Mouse (Mus musculus) limb, embryonic 11.5 days (tissue): ENCODE results near the gene Armt1. TPM values are rescaled to one million over a fixed set of nuclear protein-coding genes. Genes with fewer than 3 reads are reported as not detected.
"Not testable (repeated sequence)": the region's sequence is repeated elsewhere in the genome, so short reads cannot be mapped to it uniquely, and the experiment has no call there.

Experiments
- ATAC-seq: fragments of 200-750 bp; cut with Nextera tagmentation; 2 replicates; pipeline ENCODE4 v1.8.0; 2017; ENCODE audit warnings: low read depth; ENCODE audit not compliant: insufficient number of reproducible peaks, low FRiP score, low TSS enrichment
- DNase-seq: peaks from one replicate; pipeline ENCODE4 v3.0.0-alpha.2; 2015; ENCODE audit warnings: low spot score
- H3K27ac ChIP-seq: fragments of 300-500 bp; sonication (generic); replicated peaks from 2 replicates; pipeline ENCODE4 v1.5.1; 2014; ENCODE audit warnings: low read depth, mild to moderate bottlenecking, low read length
- H3K27me3 ChIP-seq: fragments of 300-500 bp; sonication (generic); 2 replicates; pipeline ENCODE4 v1.6.1; 2014; ENCODE audit warnings: mild to moderate bottlenecking, low read length, mixed read lengths; ENCODE audit not compliant: control insufficient read depth, insufficient read depth
- H3K36me3 ChIP-seq: fragments of 300-500 bp; sonication (generic); 2 replicates; pipeline ENCODE4 v1.6.1; 2014; ENCODE audit warnings: mild to moderate bottlenecking, low read length, moderate library complexity, mixed read lengths; ENCODE audit not compliant: control insufficient read depth, insufficient read depth
- H3K4me1 ChIP-seq: fragments of 300-500 bp; sonication (generic); 2 replicates; pipeline ENCODE4 v1.6.1; 2014; ENCODE audit warnings: low read length, mixed read lengths; ENCODE audit not compliant: control insufficient read depth, insufficient read depth
- H3K4me2 ChIP-seq: fragments of 300-500 bp; sonication (generic); 2 replicates; pipeline ENCODE4 v1.6.1; 2014; ENCODE audit warnings: low read depth, mild to moderate bottlenecking, moderate library complexity; ENCODE audit not compliant: severe bottlenecking
- H3K4me3 ChIP-seq: fragments of 300-500 bp; sonication (generic); 2 replicates; pipeline ENCODE4 v1.5.1; 2014; ENCODE audit warnings: low read depth, low read length
- H3K9ac ChIP-seq: fragments of 300-500 bp; sonication (generic); 2 replicates; pipeline ENCODE4 v1.6.1; 2014; ENCODE audit warnings: mild to moderate bottlenecking, low read length
- H3K9me3 ChIP-seq: fragments of 300-500 bp; sonication (generic); 2 replicates; pipeline ENCODE4 v1.6.1; 2016; ENCODE audit warnings: low read length; ENCODE audit not compliant: control insufficient read depth
- WGBS: fragments of 180-500 bp; shearing (Covaris S2); extraction: QIAGEN DNeasy Blood & Tissue Kit; methylation state at CpG from one replicate; pipeline ENCODE4 v1.1.7; 2014; 5-methylcytosine and 5-hydroxymethylcytosine counted together
- polyA plus RNA-seq: library from polyadenylated mRNA; unstranded; fragments of >200 nt; fragmentation: Nextera tagmentation; extraction: Ambion mirVana; gene quantifications from 2 replicates; pipeline ENCODE4 v1.2.1, GENCODE M21; 2014

Armt1 gene
- polyA plus RNA-seq, 1 experiment from 2014 or later, result 29.8 TPM

DNA sequence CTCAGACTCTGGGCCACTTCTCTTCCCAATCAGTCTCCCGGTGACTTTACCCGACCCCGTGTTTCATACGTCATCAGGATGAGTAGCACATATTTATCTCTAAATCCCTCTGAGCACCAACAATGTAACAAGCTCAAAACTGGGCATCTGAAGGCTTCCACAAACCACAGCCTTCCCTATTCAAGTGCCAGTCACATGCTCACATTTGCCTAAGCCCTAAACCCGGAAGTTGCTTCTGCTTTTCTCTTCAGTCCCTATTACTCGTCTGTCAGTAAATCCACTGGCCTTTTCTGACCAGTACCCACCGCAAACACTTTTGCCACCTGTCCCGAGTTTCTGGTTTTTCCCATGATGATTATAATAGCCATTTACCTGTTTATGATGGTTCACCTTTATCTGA is 1.9 kb upstream of the Armt1 start:
- Histone ChIP-seq H3K4me1 (0 out of 2 replicates have a peak, but pooled peaks cover 2% of the 10 kb centered on the region), H3K27ac (no peak overlapping the region), H3K27me3 (no peaks in the 10 kb centered on the region), H3K4me2 (no peak overlapping the region), H3K36me3 (no peaks in the 10 kb centered on the region; the same call in 1 of the 2 replicates), H3K9ac (no peak overlapping the region), H3K4me3 (no peak overlapping the region), H3K9me3 (no peaks in the 10 kb centered on the region)
- DNase-seq (no peak), ATAC-seq (no peak)
- 90% methylated on average over 8 of the region's 8 CpGs for WGBS

DNA sequence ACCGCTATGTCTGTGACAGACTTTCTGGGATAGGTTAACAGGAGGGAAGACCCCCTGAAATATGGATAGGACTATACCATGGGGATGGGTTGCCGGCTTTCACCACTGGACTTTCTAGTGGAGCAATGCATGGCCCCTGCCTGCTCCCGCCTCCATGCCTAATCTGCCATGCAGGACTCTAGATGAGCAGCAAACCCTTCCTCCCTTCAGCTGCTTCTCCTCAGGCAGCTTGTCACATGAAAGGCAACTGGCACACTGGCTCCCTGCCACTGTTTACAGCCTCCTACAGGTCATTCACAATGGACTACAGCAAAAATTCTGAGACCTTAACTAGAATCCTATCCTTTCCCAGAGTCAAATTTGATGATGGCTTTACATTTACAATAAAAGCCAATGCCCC is 1.4 kb upstream of the Armt1 start:
- Histone ChIP-seq H3K4me1 (0 out of 2 replicates have a peak, but pooled peaks cover 2% of the 10 kb centered on the region), H3K9ac (no peak overlapping the region), H3K27ac (no peak overlapping the region), H3K4me2 (peak overlapping the region; percentile 64; the same call in 1 of the 2 replicates), H3K27me3 (no peaks in the 10 kb centered on the region), H3K9me3 (no peaks in the 10 kb centered on the region), H3K4me3 (no peak overlapping the region), H3K36me3 (no peaks in the 10 kb centered on the region; the same call in 1 of the 2 replicates)
- WGBS, result 93% methylated on average over 3 of the region's 3 CpGs
- no peak for ATAC-seq
- no peak for DNase-seq

DNA sequence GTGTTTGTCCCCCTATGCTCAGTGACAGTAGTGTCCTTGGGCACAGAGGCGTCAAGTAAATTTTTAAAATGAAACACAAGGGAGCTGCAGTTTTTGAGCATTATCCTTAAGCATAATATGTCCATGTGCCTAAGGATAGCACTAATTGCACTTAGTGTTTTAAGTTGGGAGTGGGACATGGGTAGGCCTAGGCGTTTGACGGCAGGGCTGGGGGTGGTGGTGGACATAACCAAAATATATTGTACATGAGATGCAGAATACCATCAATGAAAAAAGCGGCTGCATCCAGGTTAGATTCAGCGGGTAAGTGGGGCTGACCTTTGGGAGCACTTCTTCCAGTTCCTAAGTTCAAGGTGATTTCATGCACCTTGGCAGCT is 533 bp upstream of the Armt1 start:
- Histone ChIP-seq H3K27ac (no peak overlapping the region), H3K4me3 (peak overlapping the region; percentile 49), H3K4me1 (0 out of 2 replicates have a peak, but pooled peaks cover 2% of the 10 kb centered on the region), H3K4me2 (peak overlapping the region; percentile 64), H3K27me3 (no peaks in the 10 kb centered on the region), H3K36me3 (no peaks in the 10 kb centered on the region; the same call in 1 of the 2 replicates), H3K9ac (peak overlapping the region; percentile 57), H3K9me3 (no peaks in the 10 kb centered on the region)
- DNase-seq (no peak), ATAC-seq (peak; percentile 10; the same call in 1 of the 2 replicates)
- WGBS, result 11% methylated on average over 5 of the region's 5 CpGs

DNA sequence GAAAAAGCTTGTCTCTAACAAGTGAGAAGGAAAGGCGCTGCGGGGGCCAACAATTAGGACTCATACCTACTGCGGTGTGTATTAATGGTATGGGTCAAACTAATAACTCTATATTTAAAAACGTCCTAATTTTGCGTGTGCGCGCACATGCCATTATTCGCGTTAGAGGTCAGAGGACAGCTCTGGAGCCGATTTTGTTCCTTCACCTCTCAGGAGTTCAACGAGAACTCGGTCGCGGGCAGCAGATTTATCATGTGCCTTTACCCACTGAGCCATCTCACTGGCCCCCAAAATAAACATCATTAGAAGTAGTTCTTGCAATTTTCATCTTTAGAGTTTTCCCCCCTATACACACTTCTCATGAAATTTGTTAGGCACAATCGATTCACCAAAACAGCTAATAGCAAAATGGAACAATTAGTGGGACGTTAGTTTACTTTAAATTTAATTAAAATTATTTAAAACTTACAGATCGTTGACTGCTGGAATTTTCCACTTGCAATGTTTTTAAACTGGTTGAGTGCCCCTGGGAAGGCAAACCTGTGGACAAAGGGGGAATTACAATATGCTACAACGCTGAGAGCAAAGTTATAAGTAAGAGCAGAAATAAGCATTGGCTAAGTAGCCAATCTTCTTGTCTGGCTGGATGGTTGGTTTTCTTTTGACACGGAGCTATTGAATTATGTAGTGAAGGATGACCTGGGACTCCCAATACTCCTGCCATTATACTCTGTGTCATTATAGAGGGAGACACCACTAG is 909 bp downstream of the Armt1 start:
- peak overlapping the region; percentile 67 for H3K9ac ChIP-seq
- H3K27me3 ChIP-seq, result no peaks in the 10 kb centered on the region
- H3K4me2 ChIP-seq, result peak overlapping the region; percentile 44
- DNase-seq, result no peak
- no peak for ATAC-seq
- H3K9me3 ChIP-seq, result no peaks in the 10 kb centered on the region
- H3K4me1 ChIP-seq, result 0 out of 2 replicates have a peak, but pooled peaks cover 2% of the 10 kb centered on the region
- 0 out of 2 replicates have a peak overlapping the region, but pooled peaks have one; percentile 2 for H3K27ac ChIP-seq
- peak overlapping the region; percentile 57 for H3K4me3 ChIP-seq
- WGBS, result 12% methylated on average over 19 of the region's 19 CpGs
- no peaks in the 10 kb centered on the region; the same call in 1 of the 2 replicates for H3K36me3 ChIP-seq

DNA sequence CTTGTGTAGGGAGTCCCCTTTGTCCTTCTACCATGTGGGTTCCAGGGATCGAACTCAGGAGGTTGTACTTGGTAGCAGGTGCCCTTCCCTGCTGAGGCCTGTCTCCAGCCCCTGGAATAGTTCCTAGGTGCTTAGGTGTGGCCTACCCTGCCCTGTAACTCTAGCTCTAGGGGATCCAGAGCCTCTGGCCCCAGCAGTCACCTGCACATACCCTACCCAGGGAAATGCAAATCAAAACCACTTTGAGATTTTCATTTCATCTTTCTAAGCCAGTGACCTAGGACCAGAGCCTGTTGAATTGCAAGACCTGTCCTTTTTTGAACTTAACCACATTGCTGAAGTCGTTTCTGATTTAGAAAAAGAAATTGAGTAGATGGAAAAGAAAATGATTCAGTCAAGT is 1.6 kb downstream of the Armt1 start:
- H3K4me1 ChIP-seq, H3K9me3 ChIP-seq, H3K27me3 ChIP-seq, ATAC-seq, H3K36me3 ChIP-seq, H3K4me3 ChIP-seq, H3K9ac ChIP-seq, DNase-seq, H3K4me2 ChIP-seq, H3K27ac ChIP-seq: not testable (repeated sequence)
- WGBS, result 95% methylated on average over 2 of the region's 2 CpGs

DNA sequence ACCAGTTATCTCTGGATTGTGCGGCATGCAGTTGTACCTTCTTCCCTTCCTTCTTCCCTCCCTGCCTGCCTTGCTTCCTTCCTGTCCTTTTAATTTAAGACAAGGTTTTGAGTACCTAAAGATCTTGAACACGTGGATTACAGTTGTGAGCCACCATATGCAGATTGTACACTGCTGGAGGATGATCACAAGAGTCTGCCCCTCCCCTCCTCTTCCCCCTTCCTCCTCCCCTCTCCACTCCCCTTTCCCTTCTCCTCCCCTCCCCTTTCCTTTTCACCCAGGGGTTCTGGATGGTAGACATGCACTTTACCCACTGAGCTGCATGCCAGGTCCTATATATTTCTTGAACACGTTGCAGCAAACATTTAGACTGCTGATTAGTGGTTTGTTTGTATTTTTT is 3.1 kb downstream of the Armt1 start:
- DNase-seq, result no peak
- Histone ChIP-seq H3K9me3 (no peaks in the 10 kb centered on the region), H3K4me3 (no peak overlapping the region), H3K4me2 (no peak overlapping the region), H3K27ac (no peak overlapping the region), H3K27me3 (no peaks in the 10 kb centered on the region), H3K9ac (no peak overlapping the region), H3K4me1 (0 out of 2 replicates have a peak, but pooled peaks cover 2% of the 10 kb centered on the region), H3K36me3 (peaks cover under 1% of the 10 kb centered on the region)
- ATAC-seq, result no peak
- 88% methylated on average over 3 of the region's 3 CpGs for WGBS

DNA sequence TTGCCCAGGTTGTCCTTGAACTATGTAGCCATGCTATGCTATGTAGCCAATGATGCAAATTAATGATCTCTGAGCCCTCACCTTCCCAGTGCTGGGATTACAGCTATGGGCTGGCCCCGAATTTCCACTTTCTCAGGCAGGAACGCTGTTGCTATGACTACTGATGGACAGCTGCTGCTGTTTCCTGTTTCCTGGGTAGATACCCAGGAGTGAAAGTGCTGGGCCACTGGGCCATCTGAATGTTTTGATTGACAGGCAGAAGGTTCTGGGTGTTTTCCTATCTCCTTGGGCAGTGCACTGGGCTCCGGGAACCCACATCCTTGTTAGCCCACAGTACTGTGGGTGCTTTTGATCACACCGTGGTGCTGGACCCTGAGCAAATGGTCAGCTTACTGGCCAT is 24.1 kb downstream of the Armt1 start:
- no peaks in the 10 kb centered on the region for H3K27me3 ChIP-seq
- WGBS, result 76% methylated on average over 4 of the region's 4 CpGs
- H3K4me2 ChIP-seq, result no peak overlapping the region
- H3K9me3 ChIP-seq, result no peaks in the 10 kb centered on the region
- H3K27ac ChIP-seq, result no peak overlapping the region
- ATAC-seq (no peak), DNase-seq (no peak)
- no peak overlapping the region for H3K9ac ChIP-seq
- no peaks in the 10 kb centered on the region for H3K4me1 ChIP-seq
- peaks cover 4% of the 10 kb centered on the region; the same call in 1 of the 2 replicates for H3K36me3 ChIP-seq
- no peak overlapping the region for H3K4me3 ChIP-seq

DNA sequence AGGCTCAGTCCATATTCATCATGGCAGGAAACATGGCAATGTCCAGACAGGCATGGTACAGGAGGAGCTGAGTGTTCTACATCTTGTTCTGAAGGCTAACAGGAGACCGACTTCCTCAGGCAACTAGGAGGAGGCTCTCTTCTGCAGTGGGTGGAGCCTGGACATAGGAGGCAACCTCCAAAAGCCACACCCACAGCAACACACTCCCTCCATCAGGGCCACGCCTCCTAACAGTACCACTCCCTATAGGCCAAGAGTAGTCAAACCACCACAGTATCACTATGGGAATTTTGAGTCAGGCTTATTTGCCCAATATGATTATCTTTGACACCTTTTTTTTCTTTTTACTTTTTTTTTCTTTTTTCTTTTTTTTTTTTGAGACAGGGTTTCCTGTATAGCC is 27.9 kb downstream of the Armt1 start:
- ATAC-seq, result no peak
- 98% methylated on average over 2 of the region's 2 CpGs for WGBS
- no peaks in the 10 kb centered on the region for H3K9me3 ChIP-seq
- no peak overlapping the region for H3K4me2 ChIP-seq
- 0 out of 2 replicates have a peak, but pooled peaks cover 5% of the 10 kb centered on the region for H3K4me1 ChIP-seq
- H3K27me3 ChIP-seq, result no peaks in the 10 kb centered on the region
- no peak overlapping the region for H3K27ac ChIP-seq
- H3K36me3 ChIP-seq, result peaks cover 2% of the 10 kb centered on the region; the same call in 1 of the 2 replicates
- H3K4me3 ChIP-seq, result no peak overlapping the region
- no peak overlapping the region for H3K9ac ChIP-seq
- no peak for DNase-seq
